Mouse (Mus musculus) thymus, adult 2 months (tissue): ENCODE data around the gene Ddx60. TPM values are rescaled to one million over a fixed set of nuclear protein-coding genes. Genes with fewer than 3 reads are reported as not detected.

Experiments used
- DNase-seq: peaks from one replicate; pipeline ENCODE4 v3.0.0; 2021
- H3K27ac ChIP-seq: fragments of 200-500 bp; 2 replicates; pipeline ENCODE4 v1.5.1; 2012; ENCODE audit warnings: low read length, control low read depth; ENCODE audit not compliant: control insufficient read depth, insufficient read depth
- H3K27me3 ChIP-seq: fragments of 200-500 bp; 2 replicates; pipeline ENCODE4 v1.6.1; 2012; ENCODE audit warnings: mild to moderate bottlenecking, low read length, moderate library complexity, mixed read lengths; ENCODE audit not compliant: control insufficient read depth, insufficient read depth
- H3K36me3 ChIP-seq: fragments of 200-500 bp; 2 replicates; pipeline ENCODE4 v1.6.1; 2012; ENCODE audit warnings: mild to moderate bottlenecking, low read length, moderate library complexity; ENCODE audit not compliant: control insufficient read depth, insufficient read depth
- H3K4me1 ChIP-seq: fragments of 200-500 bp; replicated peaks from 2 replicates; pipeline ENCODE4 v1.6.1; 2012; ENCODE audit warnings: low read length; ENCODE audit not compliant: control insufficient read depth, insufficient read depth
- H3K4me3 ChIP-seq: fragments of 200-500 bp; 2 replicates; pipeline ENCODE4 v1.5.1; 2012; ENCODE audit warnings: mild to moderate bottlenecking, low read length, control low read depth, moderate library complexity; ENCODE audit not compliant: control insufficient read depth, insufficient read depth
- CTCF ChIP-seq: fragments of 200-500 bp; IDR thresholded peaks from 2 replicates; pipeline ENCODE4 v1.5.1; 2012; ENCODE audit warnings: mild to moderate bottlenecking, control low read depth, low read length, moderate library complexity, borderline replicate concordance; ENCODE audit not compliant: control insufficient read depth, poor library complexity, insufficient read depth; ENCODE audit errors: extremely low read depth
- POLR2A ChIP-seq: fragments of 200-500 bp; IDR thresholded peaks from 2 replicates; pipeline ENCODE4 v1.6.1; 2012; ENCODE audit warnings: mild to moderate bottlenecking, low read length, control low read depth, moderate library complexity; ENCODE audit not compliant: control insufficient read depth, poor library complexity, insufficient read depth; ENCODE audit errors: extremely low read depth
- WGBS: fragments of 180-500 bp; shearing (Covaris S2); methylation state at CpG from one replicate; pipeline ENCODE4 v1.1.7; 2018; 5-methylcytosine and 5-hydroxymethylcytosine counted together
- polyA plus RNA-seq: library from polyadenylated mRNA; depleted of rRNA; stranded (reverse); fragments of >200 nt; gene quantifications from 2 replicates; pipeline ENCODE4 v1.2.3, GENCODE M21; 2012

Gene Ddx60
- polyA plus RNA-seq, 1 experiment = 1.8 TPM

DNA sequence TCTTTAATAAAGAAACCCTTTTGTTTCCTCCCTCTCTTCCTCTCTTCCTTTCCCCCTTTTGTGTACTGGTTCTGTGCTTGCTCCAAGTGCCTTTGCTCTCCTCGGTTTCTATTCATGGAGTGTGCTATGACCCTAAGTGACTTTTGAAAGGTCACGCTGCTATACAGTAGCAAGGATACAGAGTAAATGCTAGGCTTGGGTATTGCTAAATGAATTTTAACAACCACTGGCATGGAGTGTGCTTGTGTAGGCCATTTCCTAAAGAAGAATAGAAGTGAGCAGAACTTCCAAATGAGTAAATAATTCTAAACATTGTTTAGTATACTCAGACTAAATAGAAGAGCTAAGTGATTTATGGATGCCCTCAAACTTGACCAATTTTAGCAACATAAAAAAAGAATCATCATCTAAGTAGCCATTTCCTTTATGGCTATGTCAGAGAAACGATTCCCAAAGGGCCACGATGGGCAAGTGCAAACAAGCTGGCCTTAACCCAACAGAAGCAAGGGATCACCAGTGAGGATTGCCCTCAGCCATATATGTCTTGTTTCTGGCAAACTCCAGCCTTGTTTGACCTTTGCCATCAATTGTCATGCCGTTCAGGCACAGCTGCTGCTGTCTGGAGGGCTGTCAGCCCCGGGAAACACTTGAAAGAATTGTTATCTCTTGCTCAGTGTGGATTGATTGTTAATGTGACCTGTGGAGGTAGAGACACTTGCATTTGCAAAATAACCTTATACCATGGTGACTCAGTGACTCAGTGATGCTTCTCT, 58.0 kb downstream of the Ddx60 start:
- DNase-seq = no peak
- Histone ChIP-seq H3K27me3 (no peaks in the 10 kb centered on the region), H3K36me3 (no peaks in the 10 kb centered on the region), H3K27ac (no peak overlapping the region), H3K4me3 (no peak overlapping the region), H3K4me1 (no peaks in the 10 kb centered on the region)
- 91% methylated on average over 6 of the region's 6 CpGs for WGBS
- TF ChIP-seq POLR2A = no peak
- TF ChIP-seq CTCF = no peak

DNA sequence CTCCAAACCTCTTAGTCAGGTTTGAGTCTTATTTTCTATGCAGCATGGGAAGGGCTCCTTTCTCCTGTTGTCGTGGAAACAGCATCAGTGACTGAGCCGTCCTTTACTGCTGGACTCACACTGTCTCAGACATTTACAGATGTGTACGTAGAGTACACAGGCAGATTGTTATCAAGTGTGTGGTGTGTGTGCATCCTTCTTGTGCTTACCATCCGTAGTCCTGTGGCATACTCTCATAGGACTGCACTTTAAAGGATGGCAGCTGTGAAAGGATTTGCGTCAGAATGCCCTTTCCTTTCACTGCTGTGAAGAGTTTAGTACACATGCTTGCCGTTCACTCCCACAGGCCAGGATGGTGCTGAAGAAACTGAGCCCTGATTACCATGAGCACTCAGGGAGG, 61.6 kb downstream of the Ddx60 start:
- H3K4me3 ChIP-seq = no peak overlapping the region
- DNase-seq = no peak
- H3K27ac ChIP-seq = no peak overlapping the region
- H3K27me3 ChIP-seq = no peaks in the 10 kb centered on the region
- no peaks in the 10 kb centered on the region for H3K4me1 ChIP-seq
- no peaks in the 10 kb centered on the region for H3K36me3 ChIP-seq
- TF ChIP-seq POLR2A = no peak
- TF ChIP-seq CTCF = no peak
- 92% methylated on average over 6 of the region's 6 CpGs for WGBS

DNA sequence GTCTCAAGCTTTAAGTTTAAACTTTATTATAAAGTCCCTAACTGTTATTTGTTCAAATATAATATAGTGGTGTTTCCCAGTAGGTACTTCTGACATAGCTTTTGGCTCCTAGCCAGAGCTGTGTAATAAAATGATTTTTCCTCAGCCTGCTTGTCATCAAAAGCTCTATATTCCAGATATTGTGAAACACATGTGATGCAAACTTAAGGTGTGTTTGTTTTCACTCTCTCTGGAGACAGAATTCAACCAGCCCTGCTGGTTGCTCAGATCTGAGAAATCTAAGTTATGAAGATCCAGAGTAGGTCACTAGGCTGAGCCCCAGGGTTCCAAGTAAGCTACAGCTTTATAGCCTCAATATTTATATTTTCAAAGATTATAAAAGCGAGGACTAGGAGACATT, 64.9 kb downstream of the Ddx60 start:
- no peak for DNase-seq
- H3K4me3 ChIP-seq = no peak overlapping the region
- no peaks in the 10 kb centered on the region for H3K27me3 ChIP-seq
- no peaks in the 10 kb centered on the region for H3K36me3 ChIP-seq
- no peak overlapping the region for H3K27ac ChIP-seq
- no peak for TF ChIP-seq POLR2A
- TF ChIP-seq CTCF = no peak
- H3K4me1 ChIP-seq = no peaks in the 10 kb centered on the region
- 93% methylated on average over 1 of the region's 1 CpGs for WGBS

DNA sequence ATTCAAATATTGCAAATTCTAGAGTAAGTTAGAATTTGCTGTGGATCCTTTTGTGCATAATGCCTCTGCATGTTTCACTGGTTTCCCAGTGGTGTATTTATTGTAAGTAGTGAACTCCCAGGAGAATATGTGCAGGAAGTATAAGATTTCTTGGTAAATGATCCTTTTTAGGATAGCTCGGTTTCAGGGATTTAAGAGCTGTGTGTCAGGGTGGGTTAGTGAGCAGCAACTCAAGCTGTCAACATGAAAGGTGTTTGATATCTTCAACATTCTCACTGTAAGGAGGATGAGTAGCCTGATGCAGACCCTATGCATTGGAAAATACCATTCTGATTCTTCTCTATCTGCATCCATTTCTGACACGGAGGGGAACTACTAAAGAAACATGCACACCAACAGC, 69.2 kb downstream of the Ddx60 start:
- TF ChIP-seq POLR2A (no peak), CTCF (no peak)
- WGBS = 90% methylated on average over 2 of the region's 2 CpGs
- DNase-seq = no peak
- H3K27ac ChIP-seq = no peak overlapping the region
- H3K4me1 ChIP-seq = no peaks in the 10 kb centered on the region
- no peaks in the 10 kb centered on the region for H3K27me3 ChIP-seq
- no peaks in the 10 kb centered on the region; the same call in 1 of the 2 replicates for H3K36me3 ChIP-seq
- H3K4me3 ChIP-seq = no peak overlapping the region

DNA sequence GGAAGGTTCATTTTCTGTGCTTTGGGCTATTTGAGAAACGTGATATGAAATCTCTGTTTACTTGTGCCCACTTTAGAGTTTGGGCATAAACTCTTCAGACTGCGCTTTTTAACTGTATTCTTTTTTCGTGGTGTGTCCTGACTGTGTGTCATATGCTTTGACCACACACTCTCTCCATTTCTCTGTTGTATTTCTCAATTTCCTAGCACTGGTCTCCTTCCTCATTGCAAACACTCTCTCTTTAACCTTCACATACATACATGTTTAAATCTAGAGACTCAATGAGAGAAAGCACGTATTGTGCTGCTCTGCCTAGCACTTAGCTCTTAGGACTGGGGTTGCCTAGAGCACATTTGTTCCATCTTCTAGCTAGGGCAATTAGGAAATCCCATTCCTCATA, 86.3 kb downstream of the Ddx60 start:
- Histone ChIP-seq H3K27me3 (no peaks in the 10 kb centered on the region), H3K4me1 (no peaks in the 10 kb centered on the region), H3K36me3 (no peaks in the 10 kb centered on the region), H3K27ac (no peak overlapping the region), H3K4me3 (no peak overlapping the region)
- WGBS = 95% methylated on average over 4 of the region's 4 CpGs
- TF ChIP-seq POLR2A = no peak
- TF ChIP-seq CTCF = no peak
- no peak for DNase-seq

DNA sequence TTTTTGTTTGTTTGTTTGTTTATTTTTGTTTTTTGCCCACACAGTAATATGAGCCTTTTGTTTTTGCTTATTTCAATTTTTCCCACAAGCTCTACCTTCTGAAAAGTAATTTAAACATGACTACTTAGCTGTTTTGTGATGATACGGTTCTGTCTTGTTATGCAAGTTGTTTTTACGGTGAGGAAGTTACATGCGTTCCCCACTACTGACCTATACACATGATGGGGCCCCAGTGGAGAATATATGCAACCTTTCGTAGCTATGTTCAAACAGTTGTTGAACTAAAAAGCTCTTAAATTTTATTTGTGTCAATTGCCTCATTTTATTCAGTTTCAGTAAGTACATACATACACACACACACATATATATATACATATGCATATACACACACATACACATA, 86.7 kb downstream of the Ddx60 start:
- H3K27ac ChIP-seq = no peak overlapping the region
- no peaks in the 10 kb centered on the region for H3K4me1 ChIP-seq
- no peak for DNase-seq
- WGBS = 96% methylated on average over 4 of the region's 4 CpGs
- TF ChIP-seq CTCF (no peak), POLR2A (no peak)
- H3K36me3 ChIP-seq = no peaks in the 10 kb centered on the region
- no peaks in the 10 kb centered on the region for H3K27me3 ChIP-seq
- no peak overlapping the region for H3K4me3 ChIP-seq

DNA sequence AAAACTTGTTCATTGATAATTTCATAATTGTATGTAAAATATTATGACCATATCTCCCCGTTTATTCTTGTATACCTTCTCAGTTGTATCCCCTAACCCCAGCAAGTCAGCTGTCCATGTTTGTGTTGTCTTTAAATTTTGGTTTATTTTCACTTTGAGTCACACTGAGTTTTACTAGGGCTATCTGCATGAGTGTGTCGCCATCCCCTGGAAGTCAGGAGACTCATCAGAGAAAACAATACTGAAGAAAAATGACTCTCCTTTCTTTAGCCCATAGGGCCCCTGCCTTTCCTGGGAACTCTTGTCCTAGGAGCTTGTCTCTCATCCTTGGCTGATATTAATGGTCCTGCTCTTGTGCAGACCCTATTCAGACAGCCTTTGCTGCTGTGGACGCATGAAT, 106.5 kb downstream of the Ddx60 start:
- Histone ChIP-seq H3K27ac (no peak overlapping the region), H3K4me3 (no peak overlapping the region), H3K36me3 (no peaks in the 10 kb centered on the region), H3K27me3 (no peaks in the 10 kb centered on the region), H3K4me1 (no peaks in the 10 kb centered on the region)
- 95% methylated on average over 3 of the region's 3 CpGs for WGBS
- no peak for DNase-seq
- TF ChIP-seq POLR2A = no peak
- TF ChIP-seq CTCF = no peak

DNA sequence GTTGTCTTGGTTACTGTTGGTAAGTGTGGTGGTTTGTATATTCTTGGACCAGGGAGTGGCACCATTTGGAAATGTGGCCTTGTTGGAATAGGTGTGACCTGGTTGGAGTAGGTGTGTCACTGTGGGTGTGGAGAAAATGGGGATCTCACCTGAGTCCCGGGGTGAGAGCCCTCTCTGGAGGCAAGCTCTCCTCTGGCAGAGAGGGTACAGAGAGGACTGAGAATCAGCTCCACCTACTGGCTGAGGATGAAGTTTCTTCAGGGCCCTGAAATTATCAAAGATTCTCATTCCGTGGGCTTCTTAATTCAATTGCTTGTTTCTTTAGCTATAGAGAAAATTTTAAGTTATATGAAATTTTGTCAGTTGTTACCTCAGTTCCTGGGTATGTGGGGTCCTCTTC, 118.9 kb downstream of the Ddx60 start:
- Histone ChIP-seq H3K4me3 (no peak overlapping the region), H3K36me3 (no peaks in the 10 kb centered on the region), H3K4me1 (no peaks in the 10 kb centered on the region), H3K27me3 (no peaks in the 10 kb centered on the region), H3K27ac (no peak overlapping the region)
- no peak for DNase-seq
- TF ChIP-seq POLR2A (no peak), CTCF (no peak)
- 29% methylated on average over 2 of the region's 2 CpGs for WGBS
